Mouse (Mus musculus): ENCODE measurements around the gene Hoxa5. TPM values are rescaled to one million over a fixed set of nuclear protein-coding genes. Genes with fewer than 3 reads are reported as not detected.

Hoxa5 gene
- polyA plus RNA-seq, 1 experiment from 2014 or later, result 11.0 TPM

DNA sequence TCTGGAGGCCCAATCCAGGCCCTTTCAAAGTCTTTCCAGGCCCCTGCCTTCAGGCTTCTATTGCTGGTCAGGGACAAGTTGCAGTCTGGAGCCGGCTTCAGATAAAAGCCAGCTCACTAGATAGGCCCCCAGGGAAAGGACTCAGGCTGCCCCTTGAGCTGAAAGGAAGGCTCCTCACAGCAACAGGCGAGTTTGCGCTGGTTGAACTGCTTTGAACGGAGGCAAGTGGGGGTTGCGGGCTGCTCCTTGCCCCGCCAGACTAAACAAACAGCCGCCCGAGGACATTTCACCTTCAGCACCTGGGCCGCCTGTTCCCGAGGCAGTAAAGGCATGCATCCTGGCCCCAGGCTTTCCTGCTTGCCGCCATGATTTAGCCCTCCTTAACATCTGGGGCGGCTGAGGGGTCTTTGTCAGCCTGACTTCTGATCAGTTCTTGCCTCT, 39.3 kb upstream of the Hoxa5 start:
- H3K27ac ChIP-seq (replicated peaks; ENCODE audit: low read depth, low read length), result peak overlapping the region; percentile 99

DNA sequence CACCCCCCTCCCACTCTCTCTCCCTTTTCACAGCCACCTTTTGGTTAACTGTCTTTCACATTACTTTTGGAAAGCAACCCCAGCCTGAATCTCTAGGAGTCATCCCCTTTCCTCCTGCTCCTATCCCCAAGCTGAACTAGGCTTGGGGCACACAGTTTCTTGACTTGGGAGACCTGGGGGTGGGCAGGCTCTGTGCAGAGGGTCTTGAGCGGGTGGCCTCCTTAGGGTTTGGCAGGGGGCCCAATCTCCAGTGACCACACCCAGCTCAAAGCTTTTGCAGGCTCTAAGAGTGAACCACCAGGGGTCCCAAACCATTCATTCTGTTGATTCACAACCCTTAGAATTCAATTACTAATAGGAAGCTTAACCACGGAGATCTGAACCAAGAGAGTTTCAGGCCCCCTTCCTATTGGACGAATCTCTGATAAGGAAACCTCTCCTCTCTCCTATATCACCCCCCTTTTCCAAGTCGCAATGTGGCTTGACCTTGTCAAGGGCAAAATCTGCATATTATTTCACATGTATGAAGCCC, 38.5 kb upstream of the Hoxa5 start:
- DNase-seq (ENCODE audit: low spot score), result no peak
- no peaks in the 10 kb centered on the region for H3K27me3 ChIP-seq (ENCODE audit: control insufficient read depth, insufficient read depth, low read length)
- ATAC-seq (ENCODE audit: insufficient number of reproducible peaks, low FRiP score, low TSS enrichment, low read depth), result no peak
- peak overlapping the region; percentile 100 for H3K9ac ChIP-seq (ENCODE audit: low read length)
- no peaks in the 10 kb centered on the region for H3K36me3 ChIP-seq (ENCODE audit: control insufficient read depth, insufficient read depth, low read length)
- peak overlapping the region; percentile 99 for H3K27ac ChIP-seq (replicated peaks; ENCODE audit: low read depth, low read length)
- 2% methylated on average over 4 of the region's 4 CpGs for WGBS
- peaks cover 15% of the 10 kb centered on the region for H3K4me1 ChIP-seq (ENCODE audit: control insufficient read depth, insufficient read depth, low read length)
- H3K4me3 ChIP-seq (ENCODE audit: low read depth, low read length), result peak overlapping the region; percentile 99
- H3K9me3 ChIP-seq (ENCODE audit: control insufficient read depth, low read length), result no peaks in the 10 kb centered on the region
- H3K4me2 ChIP-seq (ENCODE audit: low read depth, severe bottlenecking), result peak overlapping the region; percentile 83

More for the DNA sequence above, 39.3 kb upstream of the Hoxa5 start:
- H3K36me3 ChIP-seq (ENCODE audit: control insufficient read depth, insufficient read depth, low read length), result no peaks in the 10 kb centered on the region
- peak overlapping the region; percentile 83 for H3K4me2 ChIP-seq (ENCODE audit: low read depth, severe bottlenecking)
- peak overlapping the region; percentile 99 for H3K4me3 ChIP-seq (ENCODE audit: low read depth, low read length)
- no peaks in the 10 kb centered on the region for H3K27me3 ChIP-seq (ENCODE audit: control insufficient read depth, insufficient read depth, low read length)
- H3K9ac ChIP-seq (ENCODE audit: low read length), result peak overlapping the region; percentile 100
- peak; percentile 80 for DNase-seq (ENCODE audit: low spot score)
- no peaks in the 10 kb centered on the region for H3K9me3 ChIP-seq (ENCODE audit: control insufficient read depth, low read length)
- no peak for ATAC-seq (ENCODE audit: insufficient number of reproducible peaks, low FRiP score, low TSS enrichment, low read depth)
- H3K4me1 ChIP-seq (ENCODE audit: control insufficient read depth, insufficient read depth, low read length), result peaks cover 17% of the 10 kb centered on the region
- WGBS, result 0% methylated on average over 12 of the region's 12 CpGs

DNA sequence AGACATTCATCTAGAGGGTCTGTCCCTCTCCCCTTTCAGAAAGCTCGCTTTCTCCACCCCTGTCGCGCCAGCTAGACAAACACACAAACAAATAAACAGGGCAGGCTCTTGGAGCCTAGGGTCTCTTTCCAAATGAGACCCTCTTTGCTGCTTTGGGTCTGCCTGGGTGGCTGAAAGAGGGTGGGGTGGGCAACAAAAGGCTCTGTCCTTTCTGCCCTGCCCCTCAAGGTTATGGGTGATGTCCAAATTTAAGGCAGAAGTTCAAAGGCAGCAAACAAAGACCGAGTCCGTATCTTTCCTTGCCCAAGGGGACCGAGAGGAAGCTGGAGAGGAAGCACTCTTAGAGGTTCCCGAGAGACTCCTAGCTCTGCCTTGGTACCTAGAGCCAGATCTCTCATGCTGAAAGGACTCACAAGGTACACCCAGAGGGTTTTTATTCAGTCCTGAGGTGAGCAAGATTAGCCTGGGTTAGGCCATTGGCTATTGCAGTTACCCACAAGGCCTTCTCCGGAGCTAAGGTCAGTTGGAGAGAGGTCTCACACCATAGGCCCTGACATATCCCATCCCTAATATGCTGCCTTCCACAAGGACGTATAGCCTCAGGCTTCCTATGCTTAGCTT, 36.7 kb upstream of the Hoxa5 start:
- H3K9ac ChIP-seq (ENCODE audit: low read length), result peak overlapping the region; percentile 100
- WGBS, result 2% methylated on average over 9 of the region's 9 CpGs
- ATAC-seq (ENCODE audit: insufficient number of reproducible peaks, low FRiP score, low TSS enrichment, low read depth) (no peak), DNase-seq (ENCODE audit: low spot score) (peak; percentile 68)
- peak overlapping the region; percentile 99 for H3K27ac ChIP-seq (replicated peaks; ENCODE audit: low read depth, low read length)
- peaks cover 15% of the 10 kb centered on the region for H3K4me1 ChIP-seq (ENCODE audit: control insufficient read depth, insufficient read depth, low read length)
- no peaks in the 10 kb centered on the region for H3K9me3 ChIP-seq (ENCODE audit: control insufficient read depth, low read length)
- no peaks in the 10 kb centered on the region for H3K27me3 ChIP-seq (ENCODE audit: control insufficient read depth, insufficient read depth, low read length)
- H3K4me2 ChIP-seq (ENCODE audit: low read depth, severe bottlenecking), result peak overlapping the region; percentile 83
- H3K36me3 ChIP-seq (ENCODE audit: control insufficient read depth, insufficient read depth, low read length), result no peaks in the 10 kb centered on the region
- peak overlapping the region; percentile 99 for H3K4me3 ChIP-seq (ENCODE audit: low read depth, low read length)

- H3K27ac ChIP-seq (replicated peaks; ENCODE audit: low read depth, low read length), result peak within 1 kb of the TSS; percentile 99
- H3K9me3 ChIP-seq (ENCODE audit: control insufficient read depth, low read length), result no peaks in the 10 kb centered on the region
- no peaks in the 10 kb centered on the region for H3K27me3 ChIP-seq (ENCODE audit: control insufficient read depth, insufficient read depth, low read length)
- H3K4me1 ChIP-seq (ENCODE audit: control insufficient read depth, insufficient read depth, low read length), result peaks cover 15% of the 10 kb centered on the region
- peak within 1 kb of the TSS; percentile 100 for H3K9ac ChIP-seq (ENCODE audit: low read length)
- under 1% methylated on average over 35 of the region's 35 CpGs for WGBS
- peak within 1 kb of the TSS; percentile 99 for H3K4me3 ChIP-seq (ENCODE audit: low read depth, low read length)
- ATAC-seq (ENCODE audit: insufficient number of reproducible peaks, low FRiP score, low TSS enrichment, low read depth), result peak; percentile 45
- no peaks in the 10 kb centered on the region for H3K36me3 ChIP-seq (ENCODE audit: control insufficient read depth, insufficient read depth, low read length)
- H3K4me2 ChIP-seq (ENCODE audit: low read depth, severe bottlenecking), result peak within 1 kb of the TSS; percentile 83
- DNase-seq (ENCODE audit: low spot score), result no peak
These were observed 36.1 kb upstream of the Hoxa5 start, which contains the start of gene Hoxa10 for GRCm38 (mm10) chr6:52240389-52241000. TSS of gene Hoxa10 (minus strand) at chr6:52240854.

- peak overlapping the region; percentile 99 for H3K27ac ChIP-seq (replicated peaks; ENCODE audit: low read depth, low read length)
These were observed 35.4 kb upstream of the Hoxa5 start for GRCm38 (mm10) chr6:52239625-52240388.

GRCm38 (mm10) chr6:52238976-52239375, 34.6 kb upstream of the Hoxa5 start:
- Histone ChIP-seq H3K9me3 (ENCODE audit: control insufficient read depth, low read length) (no peaks in the 10 kb centered on the region), H3K27ac (replicated peaks; ENCODE audit: low read depth, low read length) (peak overlapping the region; percentile 99), H3K4me1 (ENCODE audit: control insufficient read depth, insufficient read depth, low read length) (peaks cover 15% of the 10 kb centered on the region), H3K9ac (ENCODE audit: low read length) (peak overlapping the region; percentile 100), H3K36me3 (ENCODE audit: control insufficient read depth, insufficient read depth, low read length) (peaks cover 1% of the 10 kb centered on the region; the same call in 1 of the 2 replicates), H3K4me2 (ENCODE audit: low read depth, severe bottlenecking) (peak overlapping the region; percentile 75), H3K4me3 (ENCODE audit: low read depth, low read length) (peak overlapping the region; percentile 99), H3K27me3 (ENCODE audit: control insufficient read depth, insufficient read depth, low read length) (no peaks in the 10 kb centered on the region)
- WGBS, result 0% methylated on average over 7 of the region's 7 CpGs
- DNase-seq (ENCODE audit: low spot score) (peak; percentile 75), ATAC-seq (ENCODE audit: insufficient number of reproducible peaks, low FRiP score, low TSS enrichment, low read depth) (no peak)

More at GRCm38 (mm10) chr6:52239625-52240388, 35.4 kb upstream of the Hoxa5 start:
- DNase-seq (ENCODE audit: low spot score) (peak; percentile 73), ATAC-seq (ENCODE audit: insufficient number of reproducible peaks, low FRiP score, low TSS enrichment, low read depth) (no peak)
- Histone ChIP-seq H3K36me3 (ENCODE audit: control insufficient read depth, insufficient read depth, low read length) (no peaks in the 10 kb centered on the region), H3K27me3 (ENCODE audit: control insufficient read depth, insufficient read depth, low read length) (no peaks in the 10 kb centered on the region), H3K9me3 (ENCODE audit: control insufficient read depth, low read length) (no peaks in the 10 kb centered on the region), H3K4me2 (ENCODE audit: low read depth, severe bottlenecking) (peak overlapping the region; percentile 83), H3K4me3 (ENCODE audit: low read depth, low read length) (peak overlapping the region; percentile 99), H3K9ac (ENCODE audit: low read length) (peak overlapping the region; percentile 100), H3K4me1 (ENCODE audit: control insufficient read depth, insufficient read depth, low read length) (peaks cover 15% of the 10 kb centered on the region)
- WGBS, result under 1% methylated on average over 30 of the region's 30 CpGs

- Histone ChIP-seq H3K9me3 (ENCODE audit: control insufficient read depth, low read length) (no peaks in the 10 kb centered on the region), H3K27ac (replicated peaks; ENCODE audit: low read depth, low read length) (peak overlapping the region; percentile 99), H3K36me3 (ENCODE audit: control insufficient read depth, insufficient read depth, low read length) (peaks cover 2% of the 10 kb centered on the region; the same call in 1 of the 2 replicates), H3K9ac (ENCODE audit: low read length) (peak overlapping the region; percentile 100), H3K4me1 (ENCODE audit: control insufficient read depth, insufficient read depth, low read length) (peaks cover 12% of the 10 kb centered on the region), H3K27me3 (ENCODE audit: control insufficient read depth, insufficient read depth, low read length) (no peaks in the 10 kb centered on the region), H3K4me2 (ENCODE audit: low read depth, severe bottlenecking) (peak overlapping the region; percentile 75), H3K4me3 (ENCODE audit: low read depth, low read length) (peak overlapping the region; percentile 99)
- 0% methylated on average over 7 of the region's 7 CpGs for WGBS
- DNase-seq (ENCODE audit: low spot score) (peak; percentile 69), ATAC-seq (ENCODE audit: insufficient number of reproducible peaks, low FRiP score, low TSS enrichment, low read depth) (no peak)
These were observed 33.8 kb upstream of the Hoxa5 start for GRCm38 (mm10) chr6:52238155-52238545.
